Mouse (Mus musculus): ENCODE data around the gene Gm11011. TPM values are rescaled to one million over a fixed set of nuclear protein-coding genes. Genes with fewer than 3 reads are reported as not detected.
"Not testable (repeated sequence)": the region's sequence is repeated elsewhere in the genome, so short reads cannot be mapped to it uniquely, and the experiment has no call there.

Gene Gm11011
- not detected for polyA plus RNA-seq (2017; shearing (Covaris generic))

- ATAC-seq, result not testable (repeated sequence)
Measured at GRCm38 (mm10) chr2:169587645-169588044, at the start of gene Gm11011. Gene Gm11011 (minus strand): TSS chr2:169587745.

- no peak for ATAC-seq
Measured at GRCm38 (mm10) chr2:169636414-169636813, 48.9 kb upstream of the Gm11011 start.

DNA sequence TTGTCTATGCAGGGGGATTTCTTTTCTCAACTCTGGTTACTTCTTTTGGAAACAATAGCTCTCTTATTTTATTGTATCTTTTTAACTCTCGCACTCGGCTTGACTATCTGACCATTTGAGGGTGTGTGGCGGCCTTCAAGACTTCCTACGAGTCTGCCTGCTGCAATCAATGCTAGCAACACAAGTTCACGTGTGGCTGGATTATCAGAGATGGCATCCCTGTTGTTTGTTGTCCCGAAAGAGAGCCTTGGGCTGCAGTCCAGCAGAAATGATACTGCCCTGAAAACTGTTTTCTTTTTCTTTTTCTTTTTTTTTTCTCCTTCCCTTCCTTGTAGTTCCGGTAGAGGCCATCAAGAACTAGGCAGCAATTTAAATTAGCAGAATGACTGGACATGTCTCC is 47.9 kb upstream of the Gm11011 start:
- ATAC-seq, result no peak

- peak; percentile 23 for ATAC-seq
Measured at GRCm38 (mm10) chr2:169634619-169635382, 47.3 kb upstream of the Gm11011 start.

DNA sequence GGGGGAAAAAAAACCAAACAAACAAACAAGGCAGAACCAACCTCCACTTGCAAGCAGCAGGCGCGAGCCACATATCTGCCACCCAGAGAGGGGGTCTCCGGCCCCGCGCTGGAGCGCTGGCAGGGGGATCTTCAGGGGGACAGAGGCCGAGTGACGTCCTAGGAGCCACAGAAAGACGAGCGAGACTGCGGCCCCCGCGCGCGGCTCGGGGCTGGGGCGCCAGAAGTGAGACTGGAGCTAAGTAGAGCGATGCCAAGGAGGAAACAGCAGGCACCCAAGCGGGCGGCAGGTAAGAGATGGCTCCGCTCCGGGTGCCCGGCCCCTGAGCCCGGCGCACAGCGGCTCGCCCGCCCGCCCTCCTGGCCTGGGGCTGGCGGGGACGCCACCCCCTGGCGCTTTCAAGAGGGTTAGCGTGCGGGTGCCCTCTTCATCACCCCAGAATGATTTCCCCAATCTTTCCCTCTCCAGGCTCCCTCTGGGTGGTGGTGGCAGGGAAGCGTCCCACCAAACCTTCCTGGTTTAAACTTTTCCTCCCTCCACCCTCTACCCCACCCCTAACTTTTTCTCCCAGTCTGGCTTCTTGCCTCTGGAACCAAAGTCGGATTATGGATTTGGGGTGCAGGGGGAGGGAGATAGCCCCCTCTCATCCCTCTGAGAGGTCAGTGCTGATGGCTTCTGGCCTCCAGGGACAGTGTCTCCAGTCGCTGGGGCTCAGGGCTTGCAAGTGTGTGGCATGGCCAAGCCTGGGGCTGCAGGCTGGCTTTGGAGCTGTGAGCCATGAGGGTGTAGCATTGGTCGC is 46.1 kb upstream of the Gm11011 start:
- ATAC-seq, result no peak

- ATAC-seq, result no peak
Measured at GRCm38 (mm10) chr2:169632338-169633151, 45.0 kb upstream of the Gm11011 start, which contains the start of gene Tshz2. Gene Tshz2 (plus strand): TSS chr2:169633013.

DNA sequence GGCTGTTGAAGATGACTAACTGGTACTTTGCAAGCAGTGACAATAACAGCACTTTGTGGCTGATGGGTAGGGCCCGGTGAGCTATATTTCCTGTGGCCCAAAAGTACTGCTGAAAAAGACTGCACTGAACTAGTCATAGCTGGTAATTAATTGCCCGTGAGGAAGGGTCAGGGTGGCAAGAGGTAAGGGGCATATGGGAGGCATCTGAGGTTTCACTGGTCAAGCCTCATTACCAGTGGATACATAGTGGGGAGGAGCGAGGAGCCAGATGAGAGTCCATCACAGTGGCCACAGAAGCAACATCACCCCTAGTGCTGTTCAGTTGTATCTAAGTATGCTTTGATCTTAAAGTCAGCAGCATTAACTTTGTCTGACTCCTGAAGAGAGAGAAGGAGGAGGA is 42.5 kb upstream of the Gm11011 start:
- no peak for ATAC-seq

- no peak for ATAC-seq
Measured at GRCm38 (mm10) chr2:169621201-169621710, 33.7 kb upstream of the Gm11011 start.

- no peak for ATAC-seq
Measured at GRCm38 (mm10) chr2:169615998-169616397, 28.5 kb upstream of the Gm11011 start.

GRCm38 (mm10) chr2:169614683-169615082 is 27.1 kb upstream of the Gm11011 start:
- no peak for ATAC-seq

GRCm38 (mm10) chr2:169611557-169611956 is 24.0 kb upstream of the Gm11011 start:
- ATAC-seq, result no peak

DNA sequence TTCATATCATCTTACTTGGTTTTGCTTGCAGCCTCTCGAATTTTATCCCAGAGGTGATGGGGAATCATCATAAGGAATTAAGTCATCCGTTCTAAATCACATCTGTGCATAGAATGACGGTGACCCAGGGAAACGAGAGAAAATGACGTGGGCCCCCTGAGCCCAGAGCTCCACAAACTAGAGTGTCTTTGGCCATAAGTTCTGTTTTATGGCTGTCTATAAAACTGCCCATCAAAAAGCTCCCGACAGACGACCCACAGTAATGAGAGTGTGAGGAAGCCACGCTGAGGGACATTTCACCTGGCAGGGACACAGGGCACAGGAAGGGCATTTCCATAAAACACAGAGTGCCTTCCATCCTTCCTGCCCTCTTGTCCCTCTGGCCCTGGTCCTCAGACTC is 23.3 kb upstream of the Gm11011 start:
- ATAC-seq, result no peak

GRCm38 (mm10) chr2:169609956-169610355 is 22.4 kb upstream of the Gm11011 start:
- no peak for ATAC-seq

GRCm38 (mm10) chr2:169607787-169608186 is 20.2 kb upstream of the Gm11011 start:
- no peak for ATAC-seq

DNA sequence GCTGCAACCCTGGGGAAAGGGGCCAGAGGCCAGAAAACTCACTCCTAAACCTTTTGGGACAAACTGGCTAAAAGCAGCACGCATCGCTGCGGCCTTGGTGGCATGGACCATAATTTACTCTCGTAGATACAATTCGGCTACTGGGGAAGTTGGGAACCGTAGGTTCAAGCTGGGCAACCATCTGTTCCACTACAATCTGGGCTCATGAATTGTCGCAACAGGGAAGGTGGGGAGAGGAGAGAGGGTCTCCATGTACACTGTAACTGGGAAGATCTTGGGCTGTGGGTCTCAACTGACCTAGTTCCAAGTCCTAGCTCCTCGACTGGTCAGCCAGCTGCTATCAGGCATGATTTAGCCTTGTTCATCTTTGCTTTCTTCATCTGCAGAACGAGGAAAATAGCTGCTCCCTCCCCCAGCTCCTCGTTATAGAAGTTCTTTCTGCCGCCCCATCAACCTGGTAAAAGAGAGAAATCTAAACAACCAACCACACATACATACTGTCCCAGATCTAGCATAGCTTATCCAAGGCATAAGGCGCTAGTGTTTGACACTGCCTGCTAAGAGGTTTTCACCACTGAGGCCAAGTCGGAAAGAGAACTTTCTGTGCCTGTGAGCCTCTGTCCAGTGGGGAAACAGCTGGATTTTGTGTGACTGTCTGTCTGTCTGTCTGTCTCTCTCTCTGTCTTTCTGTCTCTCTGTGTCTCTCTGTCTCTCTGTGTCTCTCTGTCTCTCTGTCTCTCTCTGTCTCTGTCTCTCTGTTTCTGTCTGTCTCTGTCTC is 19.5 kb upstream of the Gm11011 start:
- ATAC-seq, result no peak

- no peak for ATAC-seq
Measured at GRCm38 (mm10) chr2:169600163-169600562, 12.6 kb upstream of the Gm11011 start.

DNA sequence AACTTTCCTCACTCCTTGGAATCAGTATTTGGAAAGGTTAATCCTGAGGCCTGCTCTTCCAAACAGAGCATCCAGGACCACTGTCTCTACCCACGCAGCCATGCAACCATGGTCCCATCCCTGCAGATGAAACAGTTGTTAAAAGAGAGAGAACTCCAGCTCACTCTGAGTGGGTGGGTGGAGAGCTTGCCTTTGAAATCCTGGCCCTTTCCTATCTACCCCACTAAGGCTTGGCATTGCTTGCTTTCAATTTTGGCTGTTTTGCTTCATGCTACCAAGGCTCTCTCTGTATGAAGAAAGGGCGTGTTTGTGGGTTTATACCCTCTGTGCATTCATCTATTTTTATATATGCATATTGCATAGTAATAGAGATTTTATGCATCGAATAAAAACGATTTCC is 12.0 kb upstream of the Gm11011 start:
- no peak for ATAC-seq

- ATAC-seq, result no peak
Measured at GRCm38 (mm10) chr2:169597971-169598370, 10.4 kb upstream of the Gm11011 start.

GRCm38 (mm10) chr2:169597357-169597756 is 9.8 kb upstream of the Gm11011 start:
- ATAC-seq, result no peak

GRCm38 (mm10) chr2:169593742-169594141 is 6.2 kb upstream of the Gm11011 start:
- ATAC-seq, result no peak

DNA sequence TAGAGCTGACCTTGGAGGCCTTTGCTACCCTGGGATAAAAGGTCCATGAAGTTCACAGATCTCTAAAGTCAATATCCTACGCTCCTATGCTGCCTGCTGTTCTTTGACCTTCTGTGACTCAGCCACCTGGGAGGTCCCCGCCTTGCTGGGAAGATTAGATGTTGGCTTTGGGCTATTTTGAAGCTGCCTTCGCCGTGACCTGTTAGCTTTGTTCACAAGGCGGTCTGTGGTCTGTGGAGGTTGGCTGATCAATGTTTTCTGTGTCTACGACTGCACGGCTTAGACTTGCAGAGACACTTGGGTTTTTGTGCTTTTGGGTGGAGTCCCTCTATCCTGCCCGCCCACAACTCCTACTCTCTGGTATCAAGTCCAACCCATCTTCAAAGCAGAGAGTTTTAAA is 2.9 kb upstream of the Gm11011 start:
- ATAC-seq, result peak; percentile 59

DNA sequence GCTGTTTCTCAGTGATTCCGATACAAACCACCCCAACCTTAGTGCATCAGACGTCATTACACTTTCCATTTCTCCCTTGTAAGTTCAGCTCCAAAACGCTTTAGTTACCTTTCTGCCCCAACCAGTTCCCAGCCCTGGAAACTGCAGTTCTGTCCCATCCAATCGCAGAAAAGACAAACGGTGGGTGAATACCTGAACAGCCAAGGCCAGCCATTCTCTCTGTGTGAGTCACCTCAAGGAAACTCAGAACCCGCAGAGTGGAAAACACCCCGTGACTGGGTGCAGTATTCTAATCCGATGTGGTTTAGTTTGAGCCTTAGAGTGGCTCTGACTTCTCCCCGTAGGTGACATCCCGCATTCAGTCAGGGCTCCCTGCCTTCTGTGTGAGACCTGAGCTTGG is 2.2 kb upstream of the Gm11011 start:
- peak; percentile 56 for ATAC-seq
